Comparison of ENCODE assay signal across 38 mouse cellular contexts in the genomic region with DNA sequence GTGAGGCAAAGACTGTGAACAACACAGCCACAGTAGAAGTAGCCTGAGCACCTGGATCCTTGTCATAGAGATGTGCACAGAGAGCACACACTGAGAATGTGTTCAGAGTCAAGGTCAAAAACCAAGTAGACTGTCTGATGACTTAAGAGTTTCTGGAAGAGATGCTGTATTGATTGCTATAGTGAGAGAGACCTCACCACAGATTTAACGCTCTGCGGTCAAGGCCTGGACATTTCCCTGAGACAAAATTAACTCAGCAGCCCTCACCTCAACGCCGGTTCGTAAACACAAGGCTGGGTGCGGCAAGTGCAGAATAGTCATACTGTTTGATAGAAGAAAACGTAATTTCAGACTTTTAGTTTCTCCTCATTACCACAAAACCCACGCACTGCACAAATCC. TPM values are rescaled to one million over a fixed set of nuclear protein-coding genes. Genes with fewer than 3 reads are reported as not detected.
"Had no signal": no experiment of that assay in that cellular context is flagged by ENCODE, and none has a peak within 500 bp of the region (broad histone marks: within the 10 kb centered on the region; RNA-seq: fewer than 3 reads in every experiment).

No protein-coding gene starts in this region.

- H3K4me2 ChIP-seq: embryonic facial prominence, embryonic 12.5 days; embryonic facial prominence, embryonic 13.5 days; embryonic facial prominence, embryonic 15.5 days; forebrain, embryonic 12.5 days; forebrain, embryonic 13.5 days; forebrain, embryonic 15.5 days had no signal

- H3K4me1 ChIP-seq: embryonic facial prominence, embryonic 10.5 days; embryonic facial prominence, embryonic 12.5 days; embryonic facial prominence, embryonic 13.5 days; embryonic facial prominence, embryonic 15.5 days; forebrain, embryonic 13.5 days; forebrain, embryonic 15.5 days had no signal

- DNase-seq: cerebellum, adult 9-10 months; cerebellum, adult 9-11 months; cerebellum, postnatal 10 days; cerebellum, postnatal 14 days; cerebellum, postnatal 25 days; cerebellum, postnatal 36 days; embryo, embryonic 11 days; forebrain, postnatal 0 days; gastrocnemius, adult 2 months; gastrocnemius, postnatal 10 days; gastrocnemius, postnatal 14 days; gastrocnemius, postnatal 25 days; gastrocnemius, postnatal 36 days; heart, adult 18-20 months; heart, adult 2 months had no signal

- H3K9ac ChIP-seq: embryonic facial prominence, embryonic 12.5 days; embryonic facial prominence, embryonic 13.5 days; embryonic facial prominence, embryonic 15.5 days; forebrain, embryonic 12.5 days; forebrain, embryonic 13.5 days; forebrain, embryonic 15.5 days; forebrain, postnatal 0 days had no signal

- H3K36me3 ChIP-seq: embryonic facial prominence, embryonic 10.5 days; embryonic facial prominence, embryonic 12.5 days; embryonic facial prominence, embryonic 13.5 days; embryonic facial prominence, embryonic 15.5 days; forebrain, embryonic 10.5 days; forebrain, embryonic 12.5 days; forebrain, embryonic 15.5 days had no signal

- H3K9me3 ChIP-seq: embryonic facial prominence, embryonic 10.5 days; embryonic facial prominence, embryonic 12.5 days; embryonic facial prominence, embryonic 13.5 days; embryonic facial prominence, embryonic 15.5 days; forebrain, embryonic 10.5 days; forebrain, embryonic 12.5 days; forebrain, embryonic 13.5 days; forebrain, embryonic 15.5 days had no signal

- H3K27ac ChIP-seq: embryonic facial prominence, embryonic 10.5 days; embryonic facial prominence, embryonic 12.5 days; embryonic facial prominence, embryonic 13.5 days; embryonic facial prominence, embryonic 15.5 days; forebrain, embryonic 10.5 days; forebrain, embryonic 12.5 days; forebrain, embryonic 13.5 days; forebrain, embryonic 15.5 days; gastrocnemius, adult 2 months; heart, adult 2 months had no signal

- H3K27me3 ChIP-seq: embryonic facial prominence, embryonic 12.5 days; embryonic facial prominence, embryonic 13.5 days; embryonic facial prominence, embryonic 15.5 days; forebrain, embryonic 12.5 days; forebrain, embryonic 13.5 days; forebrain, embryonic 15.5 days had no signal

- ATAC-seq: forebrain, embryonic 13.5 days; forebrain, embryonic 14.5 days; forebrain, embryonic 15.5 days; forebrain, embryonic 16.5 days; forebrain, postnatal 0 days had no signal

- H3K4me3 ChIP-seq: embryonic facial prominence, embryonic 10.5 days; embryonic facial prominence, embryonic 12.5 days; embryonic facial prominence, embryonic 13.5 days; embryonic facial prominence, embryonic 15.5 days; erythroblast, embryonic 14.5 days; forebrain, embryonic 10.5 days; forebrain, embryonic 12.5 days; forebrain, embryonic 13.5 days; forebrain, embryonic 15.5 days; gastrocnemius, adult 2 months; heart, adult 2 months had no signal

RNA-seq across cellular contexts. Expression of a gene that starts 7.2 kb away (rescaled TPM):
- total RNA-seq: common myeloid progenitor, adult 5-6 weeks; forebrain, postnatal 0 days; gastrocnemius, adult 18-20 months; gastrocnemius, adult 2 months; gastrocnemius, adult 8-10 months; gastrocnemius, postnatal 10 days; gastrocnemius, postnatal 14 days; gastrocnemius, postnatal 25 days; gastrocnemius, postnatal 36 days; gastrocnemius, postnatal 4 days; granulocyte monocyte progenitor cell, adult 5-6 weeks; heart, adult 18-20 months; heart, adult 2 months; heart, adult 8-10 months had no signal
- polyA plus RNA-seq: cortical plate, adult 2 months; embryonic facial prominence, embryonic 10.5 days; embryonic facial prominence, embryonic 11.5 days; embryonic facial prominence, embryonic 12.5 days; embryonic facial prominence, embryonic 13.5 days; embryonic facial prominence, embryonic 14.5 days; embryonic facial prominence, embryonic 15.5 days; erythroblast, embryonic 14.5 days; forebrain, embryonic 10.5 days; forebrain, embryonic 11.5 days; forebrain, embryonic 12.5 days; forebrain, embryonic 13.5 days; forebrain, embryonic 14.5 days; forebrain, embryonic 15.5 days; forebrain, postnatal 0 days; frontal cortex, adult 2 months; gonadal fat pad, adult 2 months; heart, adult 2 months had no signal
